In the genomic region with DNA sequence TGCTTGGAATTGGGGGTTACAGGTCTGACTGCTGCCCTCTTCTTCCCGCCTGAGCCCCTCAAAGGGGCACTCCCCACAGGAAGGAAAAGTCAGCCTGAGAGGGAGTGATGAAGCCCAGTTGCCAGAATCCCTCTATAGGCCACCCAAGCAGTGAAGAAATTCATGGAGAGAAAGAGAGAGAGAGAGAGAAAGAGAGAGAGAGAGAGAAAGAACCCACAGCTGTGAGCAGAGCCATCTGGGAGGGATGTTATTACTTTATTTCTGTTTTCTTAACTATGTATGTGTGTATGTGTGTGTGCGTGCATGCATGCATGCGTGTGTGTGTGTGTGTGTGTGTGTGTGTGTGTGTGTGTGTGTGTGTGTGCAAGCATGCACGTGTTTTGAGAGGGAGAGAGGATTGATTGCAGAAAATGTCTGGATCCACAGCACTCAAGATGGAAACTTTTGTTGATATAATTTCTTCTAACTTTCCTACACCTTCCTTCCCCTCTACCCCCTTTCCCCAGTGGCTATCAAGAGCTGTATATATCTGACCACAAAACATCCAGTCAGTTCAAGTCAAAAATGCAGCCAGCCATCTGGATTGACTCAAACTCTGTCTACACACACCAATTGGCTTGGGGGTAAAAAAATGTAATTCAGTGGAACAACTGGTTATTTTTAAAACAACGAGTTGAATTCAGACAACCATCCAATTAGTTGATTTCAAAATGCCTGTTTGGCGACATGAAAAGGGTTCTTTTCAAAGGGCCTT, we compare ENCODE assay signal across 16 mouse cellular contexts. TPM values are rescaled to one million over a fixed set of nuclear protein-coding genes. Genes with fewer than 3 reads are reported as not detected.
DNase-seq lines count a peak whose midpoint lies in the region; ATAC-seq and TF ChIP-seq lines count a peak whose summit lies in the region.
"Had no signal": no experiment of that assay in that cellular context is flagged by ENCODE, and none has a peak within 500 bp of the region (broad histone marks: within the 10 kb centered on the region; RNA-seq: fewer than 3 reads in every experiment).

No protein-coding gene starts in this region.

- H3K4me2 ChIP-seq in kidney, embryonic 14.5 days (replicated peaks; ENCODE audit: low read depth, low read length) = no peak overlapping the region
- H3K4me2 ChIP-seq in stomach, embryonic 14.5 days (replicated peaks; ENCODE audit: low read depth, low read length) = no peak overlapping the region
- no peak overlapping the region for H3K4me2 ChIP-seq in stomach, postnatal 0 days (replicated peaks; ENCODE audit: low read depth)
- no peak overlapping the region for H3K4me2 ChIP-seq in intestine, embryonic 15.5 days (replicated peaks)
- H3K4me2 ChIP-seq in stomach, embryonic 16.5 days (ENCODE audit: low read depth, low read length) = no peak overlapping the region
- H3K4me2 ChIP-seq: liver, embryonic 11.5 days; midbrain, embryonic 15.5 days had no signal

- H3K27me3 ChIP-seq in kidney, embryonic 14.5 days (ENCODE audit: control insufficient read depth, insufficient read depth, low read length) = no peaks in the 10 kb centered on the region
- no peaks in the 10 kb centered on the region for H3K27me3 ChIP-seq in stomach, embryonic 14.5 days (ENCODE audit: control insufficient read depth, insufficient read depth, low read length)
- H3K27me3 ChIP-seq in stomach, postnatal 0 days (ENCODE audit: control insufficient read depth, insufficient read depth, low read length) = no peaks in the 10 kb centered on the region
- no peaks in the 10 kb centered on the region for H3K27me3 ChIP-seq in intestine, embryonic 15.5 days (replicated peaks)
- H3K27me3 ChIP-seq in stomach, embryonic 16.5 days (ENCODE audit: control insufficient read depth, insufficient read depth, low read length) = no peaks in the 10 kb centered on the region
- H3K27me3 ChIP-seq: midbrain, embryonic 15.5 days had no signal

- H3K27ac ChIP-seq in kidney, embryonic 14.5 days (ENCODE audit: low read depth, low read length) = peak overlapping the region; percentile 73
- H3K27ac ChIP-seq in stomach, embryonic 14.5 days (ENCODE audit: low read length) = peak overlapping the region; percentile 86
- no peak overlapping the region for H3K27ac ChIP-seq in stomach, postnatal 0 days (replicated peaks)
- peak overlapping the region; percentile 66 for H3K27ac ChIP-seq in intestine, embryonic 15.5 days
- peak overlapping the region; percentile 78 for H3K27ac ChIP-seq in stomach, embryonic 16.5 days (ENCODE audit: low read length)
- H3K27ac ChIP-seq: midbrain, embryonic 15.5 days had no signal

- no peaks in the 10 kb centered on the region for H3K36me3 ChIP-seq in kidney, embryonic 14.5 days (ENCODE audit: control insufficient read depth, insufficient read depth, low read length)
- no peaks in the 10 kb centered on the region for H3K36me3 ChIP-seq in stomach, embryonic 14.5 days (ENCODE audit: control insufficient read depth, insufficient read depth, low read length)
- no peaks in the 10 kb centered on the region for H3K36me3 ChIP-seq in stomach, postnatal 0 days (ENCODE audit: control insufficient read depth, insufficient read depth, low read length)
- H3K36me3 ChIP-seq in intestine, embryonic 15.5 days = no peaks in the 10 kb centered on the region
- no peaks in the 10 kb centered on the region for H3K36me3 ChIP-seq in stomach, embryonic 16.5 days (ENCODE audit: control insufficient read depth, insufficient read depth, low read length)
- H3K36me3 ChIP-seq: midbrain, embryonic 15.5 days had no signal

- peak; percentile 71; the same call in 1 of the 2 replicates for ATAC-seq in kidney, embryonic 14.5 days (ENCODE audit: low FRiP score, low TSS enrichment)
- ATAC-seq in stomach, embryonic 14.5 days (ENCODE audit: insufficient number of reproducible peaks, insufficient read depth, low FRiP score, low read depth) = peak; percentile 77; the same call in 1 of the 2 replicates
- no peak for ATAC-seq in stomach, postnatal 0 days (ENCODE audit: low FRiP score, low TSS enrichment)
- ATAC-seq in intestine, embryonic 15.5 days = peak; percentile 37; the same call in 1 of the 2 replicates
- ATAC-seq in stomach, embryonic 16.5 days (ENCODE audit: insufficient read depth, low FRiP score) = peak; percentile 68
- ATAC-seq: inflammation-experienced regulatory T-cells, adult 6 months; midbrain, embryonic 15.5 days had no signal

- no peaks in the 10 kb centered on the region for H3K9me3 ChIP-seq in kidney, embryonic 14.5 days (ENCODE audit: control insufficient read depth, low read length)
- H3K9me3 ChIP-seq in stomach, embryonic 14.5 days (ENCODE audit: control insufficient read depth, low read depth, low read length) = no peaks in the 10 kb centered on the region
- no peaks in the 10 kb centered on the region for H3K9me3 ChIP-seq in stomach, postnatal 0 days (ENCODE audit: control insufficient read depth, low read length)
- H3K9me3 ChIP-seq in intestine, embryonic 15.5 days = no peaks in the 10 kb centered on the region
- H3K9me3 ChIP-seq in stomach, embryonic 16.5 days (replicated peaks; ENCODE audit: control insufficient read depth, low read length) = no peaks in the 10 kb centered on the region
- H3K9me3 ChIP-seq: midbrain, embryonic 15.5 days had no signal

- WGBS in kidney, embryonic 14.5 days = 52% methylated on average over 6 of the region's 6 CpGs
- 35% methylated on average over 6 of the region's 6 CpGs for WGBS in stomach, embryonic 14.5 days
- 57% methylated on average over 6 of the region's 6 CpGs for WGBS in stomach, postnatal 0 days
- WGBS in intestine, embryonic 15.5 days = 45% methylated on average over 6 of the region's 6 CpGs
- WGBS in stomach, embryonic 16.5 days = 46% methylated on average over 6 of the region's 6 CpGs

- DNase-seq in kidney, adult 11 months = no peak
- DNase-seq in stomach, postnatal 0 days (ENCODE audit: low spot score) = no peak
- DNase-seq in gastrocnemius, adult 8-10 months (ENCODE audit: low spot score in 2 of 2) = no peak
- DNase-seq in gastrocnemius, adult 18-20 months (ENCODE audit: low spot score) = no peak
- DNase-seq: adrenal gland, postnatal 14 days; cerebellum, adult 9-10 months; gastrocnemius, postnatal 36 days; right cerebral cortex, adult 18-20 months; thymus, postnatal 36 days had no signal

- no peak overlapping the region for H3K9ac ChIP-seq in kidney, embryonic 14.5 days (ENCODE audit: low read depth, low read length)
- no peak overlapping the region for H3K9ac ChIP-seq in stomach, embryonic 14.5 days (replicated peaks; ENCODE audit: low read depth, low read length)
- H3K9ac ChIP-seq in stomach, postnatal 0 days (ENCODE audit: low read length) = no peak overlapping the region
- no peak overlapping the region for H3K9ac ChIP-seq in intestine, embryonic 15.5 days
- H3K9ac ChIP-seq in stomach, embryonic 16.5 days (ENCODE audit: low read length) = no peak overlapping the region
- H3K9ac ChIP-seq: midbrain, embryonic 15.5 days had no signal

- no peak overlapping the region for H3K4me3 ChIP-seq in kidney, embryonic 14.5 days (ENCODE audit: low read length)
- H3K4me3 ChIP-seq in stomach, embryonic 14.5 days (ENCODE audit: low read depth, low read length) = no peak overlapping the region
- no peak overlapping the region for H3K4me3 ChIP-seq in stomach, postnatal 0 days (ENCODE audit: low read depth, low read length)
- no peak overlapping the region for H3K4me3 ChIP-seq in intestine, embryonic 15.5 days (replicated peaks)
- no peak overlapping the region for H3K4me3 ChIP-seq in stomach, embryonic 16.5 days (replicated peaks; ENCODE audit: low read length)
- H3K4me3 ChIP-seq: midbrain, embryonic 15.5 days had no signal

- no peak for TF ChIP-seq CTCF in stomach, postnatal 0 days (IDR thresholded peaks at IDR 0.05; ENCODE audit: low read depth)

- TF ChIP-seq EP300 in stomach, postnatal 0 days (optimal IDR thresholded peaks at IDR 0.05) = no peak

- peaks cover 4% of the 10 kb centered on the region; the same call in 1 of the 2 replicates for H3K4me1 ChIP-seq in kidney, embryonic 14.5 days (ENCODE audit: control insufficient read depth, insufficient read depth, low read length)
- peaks cover 4% of the 10 kb centered on the region for H3K4me1 ChIP-seq in stomach, embryonic 14.5 days (ENCODE audit: control insufficient read depth, insufficient read depth, low read length)
- no peaks in the 10 kb centered on the region for H3K4me1 ChIP-seq in stomach, postnatal 0 days (replicated peaks; ENCODE audit: control insufficient read depth, insufficient read depth)
- 0 out of 2 replicates have a peak, but pooled peaks cover 3% of the 10 kb centered on the region for H3K4me1 ChIP-seq in intestine, embryonic 15.5 days (replicated peaks)
- H3K4me1 ChIP-seq in stomach, embryonic 16.5 days (ENCODE audit: control insufficient read depth, insufficient read depth, low read length) = peaks cover 3% of the 10 kb centered on the region; the same call in 1 of the 2 replicates
- H3K4me1 ChIP-seq: midbrain, embryonic 15.5 days had no signal

RNA-seq across cellular contexts. Expression of a gene that starts 13.4 kb away (rescaled TPM):
- 1,004 and 1,032 TPM in 2 replicates for polyA plus RNA-seq in kidney, embryonic 14.5 days (2014; fragmentation: Nextera tagmentation; extraction: Ambion mirVana)
- 750 and 808 TPM in 2 replicates for polyA plus RNA-seq in stomach, embryonic 14.5 days (2014; fragmentation: Nextera tagmentation; extraction: Ambion mirVana)
- polyA plus RNA-seq in stomach, postnatal 0 days (2015; fragmentation: Nextera tagmentation; extraction: Ambion mirVana) = 238 and 253 TPM in 2 replicates
- polyA plus RNA-seq in intestine, embryonic 15.5 days (2015; fragmentation: Nextera tagmentation; extraction: Ambion mirVana) = 505 and 604 TPM in 2 replicates
- 560 and 583 TPM in 2 replicates for polyA plus RNA-seq in stomach, embryonic 16.5 days (2015; fragmentation: Nextera tagmentation; extraction: Ambion mirVana)
- 1 to 10 TPM; 1.8 to 6.9 (median 4.1) TPM for total RNA-seq in gastrocnemius, adult 8-10 months (2022)
- total RNA-seq in gastrocnemius, adult 18-20 months (2021) = 1 to 10 TPM; 5.1 to 8.2 TPM
- polyA plus RNA-seq: inflammation-experienced regulatory T-cells, adult 6 months had no signal
